Comparison of ENCODE assay signal across 31 mouse cellular contexts in genomic region chr4:129880615-129881014, GRCm38 (mm10). TPM values are rescaled to one million over a fixed set of nuclear protein-coding genes. Genes with fewer than 3 reads are reported as not detected.
"Had no signal": no experiment of that assay in that cellular context is flagged by ENCODE, and none has a peak within 500 bp of the region (broad histone marks: within the 10 kb centered on the region; RNA-seq: fewer than 3 reads in every experiment).

No protein-coding gene starts in this region.

- H3K36me3 ChIP-seq: heart, embryonic 10.5 days; heart, embryonic 12.5 days; hindbrain, embryonic 10.5 days; hindbrain, embryonic 12.5 days; intestine, embryonic 15.5 days; kidney, embryonic 15.5 days; limb, embryonic 13.5 days; limb, embryonic 15.5 days had no signal

- H3K27me3 ChIP-seq: heart, embryonic 12.5 days; hindbrain, embryonic 12.5 days; intestine, embryonic 15.5 days; kidney, embryonic 15.5 days; limb, embryonic 13.5 days; limb, embryonic 15.5 days had no signal

- H3K4me2 ChIP-seq: heart, embryonic 12.5 days; hindbrain, embryonic 12.5 days; hindbrain, embryonic 14.5 days; intestine, embryonic 15.5 days; kidney, embryonic 15.5 days; limb, embryonic 13.5 days; limb, embryonic 15.5 days had no signal

- DNase-seq: gastrocnemius, adult 2 months; gastrocnemius, postnatal 10 days; gastrocnemius, postnatal 25 days; heart, adult 18-20 months; heart, postnatal 14 days; heart, postnatal 4 days; kidney, adult 18-20 months; kidney, adult 8-10 months; kidney, postnatal 14 days; kidney, postnatal 36 days; layer of hippocampus, adult 9-11 months; layer of hippocampus, postnatal 36 days; left cerebral cortex, postnatal 4 days had no signal

- H3K9me3 ChIP-seq: heart, embryonic 10.5 days; heart, embryonic 12.5 days; hindbrain, embryonic 10.5 days; hindbrain, embryonic 12.5 days; intestine, embryonic 15.5 days; kidney, embryonic 15.5 days; limb, embryonic 13.5 days; limb, embryonic 15.5 days had no signal

- H3K4me3 ChIP-seq: gastrocnemius, adult 2 months; heart, embryonic 10.5 days; heart, embryonic 12.5 days; hindbrain, embryonic 10.5 days; hindbrain, embryonic 12.5 days; intestine, embryonic 15.5 days; kidney, embryonic 15.5 days; limb, embryonic 13.5 days; limb, embryonic 15.5 days had no signal

- H3K27ac ChIP-seq: hindbrain, embryonic 12.5 days; hindbrain, embryonic 14.5 days; intestine, embryonic 15.5 days; kidney, embryonic 15.5 days; kidney, postnatal 0 days; limb, embryonic 13.5 days; limb, embryonic 15.5 days had no signal

- H3K9ac ChIP-seq: heart, embryonic 12.5 days; hindbrain, embryonic 12.5 days; hindbrain, embryonic 14.5 days; intestine, embryonic 15.5 days; kidney, embryonic 15.5 days; limb, embryonic 13.5 days; limb, embryonic 15.5 days had no signal

- ATAC-seq: hindbrain, embryonic 16.5 days; inflammation-experienced regulatory T-cells, adult 6 months; intestine, embryonic 15.5 days; intestine, postnatal 0 days had no signal

RNA-seq across cellular contexts. Expression of gene Spocd1, which starts 48.4 kb away (rescaled TPM):
- total RNA-seq: gastrocnemius, adult 2 months; gastrocnemius, postnatal 10 days; gastrocnemius, postnatal 25 days; gastrocnemius, postnatal 4 days; granulocyte monocyte progenitor cell, adult 5-6 weeks; heart, adult 18-20 months; heart, postnatal 14 days; liver, adult 2 months had no signal
- polyA plus RNA-seq: hindbrain, embryonic 14.5 days; hindbrain, embryonic 16.5 days; inflammation-experienced regulatory T-cells, adult 6 months; intestine, embryonic 15.5 days; intestine, postnatal 0 days; kidney, embryonic 15.5 days; kidney, postnatal 0 days; large intestine, adult 2 months; limb, embryonic 11.5 days; liver, adult 2 months had no signal
